Mouse (Mus musculus): ENCODE measurements at regions not wholly inside any gene's neighbourhood (a gene's known extent, or its start where the extent isn't known, plus 50 kb on each side); places are given as distances from the start of the nearest gene placed in this dataset.

GRCm38 (mm10) chr4:54761257-54761656, 183.6 kb upstream of the Zfp462 start:
- Histone ChIP-seq H3K36me3 (replicated peaks; ENCODE audit: low read length) (no peaks in the 10 kb centered on the region), H3K9me3 (peaks cover 10% of the 10 kb centered on the region), H3K4me1 (no peaks in the 10 kb centered on the region), H3K27me3 (replicated peaks) (no peaks in the 10 kb centered on the region), H3K4me3 (replicated peaks) (no peak overlapping the region)
- TF ChIP-seq GATA1 (IDR thresholded peaks at IDR 0.05; ENCODE audit: borderline replicate concordance, low read length) (no peak), FLI1 (IDR thresholded peaks at IDR 0.05; ENCODE audit: low read length) (no peak)

- Histone ChIP-seq H3K4me3 (replicated peaks) (no peak overlapping the region), H3K4me1 (no peaks in the 10 kb centered on the region), H3K27me3 (replicated peaks) (no peaks in the 10 kb centered on the region), H3K9me3 (peaks cover 8% of the 10 kb centered on the region; the same call in 1 of the 2 replicates), H3K36me3 (replicated peaks; ENCODE audit: low read length) (no peaks in the 10 kb centered on the region)
- TF ChIP-seq FLI1 (IDR thresholded peaks at IDR 0.05; ENCODE audit: low read length) (no peak), GATA1 (IDR thresholded peaks at IDR 0.05; ENCODE audit: borderline replicate concordance, low read length) (no peak)
Observed at GRCm38 (mm10) chr4:54765045-54765444, 179.8 kb upstream of the Zfp462 start.

- no peak for TF ChIP-seq GATA1 (IDR thresholded peaks at IDR 0.05; ENCODE audit: borderline replicate concordance, low read length)
- no peak for TF ChIP-seq FLI1 (IDR thresholded peaks at IDR 0.05; ENCODE audit: low read length)
- Histone ChIP-seq H3K36me3 (replicated peaks; ENCODE audit: low read length) (no peaks in the 10 kb centered on the region), H3K27me3 (replicated peaks) (no peaks in the 10 kb centered on the region), H3K4me1 (no peaks in the 10 kb centered on the region), H3K4me3 (replicated peaks) (no peak overlapping the region), H3K9me3 (peaks cover 8% of the 10 kb centered on the region; the same call in 1 of the 2 replicates)
Observed at GRCm38 (mm10) chr4:54767506-54768200, 177.2 kb upstream of the Zfp462 start.

- Histone ChIP-seq H3K27me3 (replicated peaks) (no peaks in the 10 kb centered on the region), H3K9me3 (peaks cover 8% of the 10 kb centered on the region; the same call in 1 of the 2 replicates), H3K36me3 (replicated peaks; ENCODE audit: low read length) (no peaks in the 10 kb centered on the region), H3K4me1 (no peaks in the 10 kb centered on the region), H3K4me3 (replicated peaks) (no peak overlapping the region)
- TF ChIP-seq FLI1 (IDR thresholded peaks at IDR 0.05; ENCODE audit: low read length) (no peak), GATA1 (IDR thresholded peaks at IDR 0.05; ENCODE audit: borderline replicate concordance, low read length) (no peak)
Observed at GRCm38 (mm10) chr4:54768836-54769235, 176.0 kb upstream of the Zfp462 start.

GRCm38 (mm10) chr4:54774066-54774465, 170.8 kb upstream of the Zfp462 start:
- TF ChIP-seq FLI1 (IDR thresholded peaks at IDR 0.05; ENCODE audit: low read length) (no peak), GATA1 (IDR thresholded peaks at IDR 0.05; ENCODE audit: borderline replicate concordance, low read length) (no peak)
- Histone ChIP-seq H3K4me3 (replicated peaks) (no peak overlapping the region), H3K4me1 (no peaks in the 10 kb centered on the region)

GRCm38 (mm10) chr4:54774717-54775116, 170.1 kb upstream of the Zfp462 start:
- Histone ChIP-seq H3K27me3 (replicated peaks) (no peaks in the 10 kb centered on the region), H3K4me3 (replicated peaks) (no peak overlapping the region), H3K36me3 (replicated peaks; ENCODE audit: low read length) (no peaks in the 10 kb centered on the region), H3K9me3 (0 out of 2 replicates have a peak, but pooled peaks cover 7% of the 10 kb centered on the region), H3K4me1 (no peaks in the 10 kb centered on the region)
- TF ChIP-seq GATA1 (IDR thresholded peaks at IDR 0.05; ENCODE audit: borderline replicate concordance, low read length) (no peak), FLI1 (IDR thresholded peaks at IDR 0.05; ENCODE audit: low read length) (no peak)

More at GRCm38 (mm10) chr4:54774066-54774465, 170.8 kb upstream of the Zfp462 start:
- H3K9me3 ChIP-seq, result 0 out of 2 replicates have a peak, but pooled peaks cover 7% of the 10 kb centered on the region
- H3K36me3 ChIP-seq (replicated peaks; ENCODE audit: low read length), result no peaks in the 10 kb centered on the region
- H3K27me3 ChIP-seq (replicated peaks), result no peaks in the 10 kb centered on the region

GRCm38 (mm10) chr4:54780511-54780910, 164.3 kb upstream of the Zfp462 start:
- Histone ChIP-seq H3K4me3 (replicated peaks) (no peak overlapping the region), H3K27me3 (replicated peaks) (no peaks in the 10 kb centered on the region), H3K36me3 (replicated peaks; ENCODE audit: low read length) (no peaks in the 10 kb centered on the region), H3K9me3 (0 out of 2 replicates have a peak, but pooled peaks cover 7% of the 10 kb centered on the region), H3K4me1 (no peaks in the 10 kb centered on the region)
- TF ChIP-seq GATA1 (IDR thresholded peaks at IDR 0.05; ENCODE audit: borderline replicate concordance, low read length) (no peak), FLI1 (IDR thresholded peaks at IDR 0.05; ENCODE audit: low read length) (no peak)

GRCm38 (mm10) chr4:54791217-54791742, 153.6 kb upstream of the Zfp462 start:
- peaks cover 16% of the 10 kb centered on the region for H3K9me3 ChIP-seq
- H3K27me3 ChIP-seq (replicated peaks), result no peaks in the 10 kb centered on the region
- no peaks in the 10 kb centered on the region for H3K4me1 ChIP-seq
- H3K36me3 ChIP-seq (replicated peaks; ENCODE audit: low read length), result no peaks in the 10 kb centered on the region
- H3K4me3 ChIP-seq (replicated peaks), result no peak overlapping the region
- no peak for TF ChIP-seq GATA1 (IDR thresholded peaks at IDR 0.05; ENCODE audit: borderline replicate concordance, low read length)
- no peak for TF ChIP-seq FLI1 (IDR thresholded peaks at IDR 0.05; ENCODE audit: low read length)

GRCm38 (mm10) chr4:54793857-54794256, 151.0 kb upstream of the Zfp462 start:
- Histone ChIP-seq H3K4me1 (peaks cover 5% of the 10 kb centered on the region; the same call in 1 of the 2 replicates), H3K27me3 (replicated peaks) (no peaks in the 10 kb centered on the region), H3K9me3 (peaks cover 7% of the 10 kb centered on the region; the same call in 1 of the 2 replicates), H3K36me3 (replicated peaks; ENCODE audit: low read length) (no peaks in the 10 kb centered on the region), H3K4me3 (replicated peaks) (no peak overlapping the region)
- TF ChIP-seq FLI1 (IDR thresholded peaks at IDR 0.05; ENCODE audit: low read length) (no peak), GATA1 (IDR thresholded peaks at IDR 0.05; ENCODE audit: borderline replicate concordance, low read length) (no peak)

GRCm38 (mm10) chr4:54795246-54795645, 149.6 kb upstream of the Zfp462 start:
- TF ChIP-seq GATA1 (IDR thresholded peaks at IDR 0.05; ENCODE audit: borderline replicate concordance, low read length), result no peak
- TF ChIP-seq FLI1 (IDR thresholded peaks at IDR 0.05; ENCODE audit: low read length), result no peak
- H3K9me3 ChIP-seq, result 0 out of 2 replicates have a peak, but pooled peaks cover 7% of the 10 kb centered on the region

More at GRCm38 (mm10) chr4:54795246-54795645, 149.6 kb upstream of the Zfp462 start:
- H3K27me3 ChIP-seq (replicated peaks), result peaks cover 3% of the 10 kb centered on the region
- H3K4me3 ChIP-seq (replicated peaks), result no peak overlapping the region
- no peaks in the 10 kb centered on the region for H3K36me3 ChIP-seq (replicated peaks; ENCODE audit: low read length)
- peaks cover 8% of the 10 kb centered on the region; the same call in 1 of the 2 replicates for H3K4me1 ChIP-seq

Measured in megakaryocyte, embryonic 14.5 days (primary cell).